Comparison of ENCODE assay signal across 24 mouse cellular contexts in genomic region chr17:49807461-49807860, GRCm38 (mm10).
"Had no signal": no experiment of that assay in that cellular context is flagged by ENCODE, and none has a peak within 500 bp of the region (broad histone marks: within the 10 kb centered on the region; RNA-seq: fewer than 3 reads in every experiment).

No protein-coding gene starts in this region.

- H3K27ac ChIP-seq: heart, adult 2 months; hindbrain, embryonic 13.5 days; hindbrain, embryonic 15.5 days; hindbrain, postnatal 0 days; kidney, embryonic 15.5 days; kidney, postnatal 0 days; limb, embryonic 12.5 days; liver, embryonic 12.5 days; liver, embryonic 14.5 days had no signal

- H3K4me3 ChIP-seq: heart, adult 2 months; heart, embryonic 12.5 days; hindbrain, embryonic 13.5 days; hindbrain, embryonic 15.5 days; kidney, embryonic 15.5 days; limb, embryonic 12.5 days; liver, embryonic 12.5 days had no signal

- H3K4me2 ChIP-seq: heart, embryonic 12.5 days; hindbrain, embryonic 13.5 days; hindbrain, embryonic 15.5 days; kidney, embryonic 15.5 days; limb, embryonic 12.5 days; liver, embryonic 12.5 days had no signal

- H3K9me3 ChIP-seq: heart, embryonic 12.5 days; hindbrain, embryonic 15.5 days; kidney, embryonic 15.5 days; limb, embryonic 12.5 days; liver, embryonic 12.5 days had no signal

- H3K36me3 ChIP-seq: heart, embryonic 12.5 days; hindbrain, embryonic 13.5 days; hindbrain, embryonic 15.5 days; kidney, embryonic 15.5 days; limb, embryonic 12.5 days; liver, embryonic 12.5 days had no signal

- ATAC-seq: hindbrain, postnatal 0 days; intestine, embryonic 16.5 days; liver, embryonic 12.5 days had no signal

- H3K9ac ChIP-seq: heart, embryonic 12.5 days; hindbrain, embryonic 13.5 days; hindbrain, embryonic 15.5 days; kidney, embryonic 15.5 days; limb, embryonic 12.5 days; liver, embryonic 12.5 days; liver, embryonic 14.5 days had no signal

- H3K27me3 ChIP-seq: heart, embryonic 12.5 days; hindbrain, embryonic 13.5 days; hindbrain, embryonic 15.5 days; kidney, embryonic 15.5 days; limb, embryonic 12.5 days; liver, embryonic 12.5 days had no signal

- DNase-seq: gastrocnemius, postnatal 14 days; gastrocnemius, postnatal 36 days; heart, adult 2 months; heart, postnatal 10 days; heart, postnatal 36 days; kidney, adult 11 months; kidney, adult 2 months; kidney, adult 9 months; kidney, postnatal 14 days; kidney, postnatal 36 days; layer of hippocampus, adult 9-11 months; layer of hippocampus, postnatal 36 days; left cerebral cortex, postnatal 4 days; liver had no signal

- H3K4me1 ChIP-seq: heart, embryonic 12.5 days; hindbrain, embryonic 15.5 days; liver, embryonic 12.5 days had no signal
